Mouse (Mus musculus) lung, embryonic 14.5 days (tissue): ENCODE measurements around the gene Acd. TPM values are rescaled to one million over a fixed set of nuclear protein-coding genes. Genes with fewer than 3 reads are reported as not detected.
A peak's percentile ranks its signal among the peaks of the same experiment; 100 is the strongest.

Experiments
- ATAC-seq: fragments of 200-750 bp; cut with Nextera tagmentation; 2 replicates; pipeline ENCODE4 v1.8.0; 2017; ENCODE audit warnings: mild to moderate bottlenecking, moderate TSS enrichment, moderate library complexity; ENCODE audit not compliant: insufficient read depth
- DNase-seq: peaks from one replicate; pipeline ENCODE4 v3.0.0-alpha.2; 2015
- H3K27ac ChIP-seq: fragments of 300-500 bp; sonication (generic); 2 replicates; pipeline ENCODE4 v1.5.1; 2014; ENCODE audit warnings: low read depth, mild to moderate bottlenecking, moderate library complexity
- H3K27me3 ChIP-seq: fragments of 300-500 bp; sonication (generic); 2 replicates; pipeline ENCODE4 v1.6.1; 2014; ENCODE audit warnings: low read length, control low read depth; ENCODE audit not compliant: insufficient read depth
- H3K36me3 ChIP-seq: fragments of 300-500 bp; sonication (generic); 2 replicates; pipeline ENCODE4 v1.6.1; 2014; ENCODE audit warnings: control low read depth; ENCODE audit not compliant: insufficient read depth
- H3K4me1 ChIP-seq: fragments of 300-500 bp; sonication (generic); 2 replicates; pipeline ENCODE4 v1.6.1; 2014; ENCODE audit warnings: antibody characterized with exemption, control low read depth; ENCODE audit not compliant: insufficient read depth
- H3K4me2 ChIP-seq: fragments of 300-500 bp; sonication (generic); 2 replicates; pipeline ENCODE4 v1.6.1; 2014; ENCODE audit warnings: mild to moderate bottlenecking
- H3K4me3 ChIP-seq: fragments of 300-500 bp; sonication (generic); 2 replicates; pipeline ENCODE4 v1.5.1; 2014; ENCODE audit warnings: low read depth, low read length
- H3K9ac ChIP-seq: fragments of 300-500 bp; sonication (generic); 2 replicates; pipeline ENCODE4 v1.6.1; 2014
- H3K9me3 ChIP-seq: fragments of 300-500 bp; sonication (generic); 2 replicates; pipeline ENCODE4 v1.6.1; 2016; ENCODE audit warnings: low read depth, low read length, control low read depth
- CTCF ChIP-seq: IDR thresholded peaks from 2 replicates; pipeline ENCODE4 v1.5.1; 2016; ENCODE audit warnings: antibody characterized with exemption, low read depth
- WGBS: fragments of 180-500 bp; shearing (Covaris S2); extraction: QIAGEN DNeasy Blood & Tissue Kit; methylation state at CpG from one replicate; pipeline ENCODE4 v1.1.7; 2014; 5-methylcytosine and 5-hydroxymethylcytosine counted together
- polyA plus RNA-seq: library from polyadenylated mRNA; unstranded; fragments of >200 nt; fragmentation: Nextera tagmentation; extraction: Ambion mirVana; gene quantifications from 2 replicates; pipeline ENCODE4 v1.2.1, GENCODE M21; 2014

Gene Acd
- polyA plus RNA-seq, 1 experiment from 2014 or later, result 68.6 TPM

GRCm38 (mm10) chr8:105722861-105723260, 22.0 kb upstream of the Acd start:
- Histone ChIP-seq H3K4me2 (no peak overlapping the region), H3K9me3 (no peaks in the 10 kb centered on the region), H3K27ac (no peak overlapping the region), H3K4me1 (no peaks in the 10 kb centered on the region), H3K4me3 (no peak overlapping the region), H3K36me3 (peaks cover 26% of the 10 kb centered on the region), H3K27me3 (no peaks in the 10 kb centered on the region), H3K9ac (no peak overlapping the region)
- no peak for DNase-seq
- WGBS, result 82% methylated on average over 9 of the region's 9 CpGs
- no peak for TF ChIP-seq CTCF
- ATAC-seq, result no peak

GRCm38 (mm10) chr8:105719637-105720036, 18.7 kb upstream of the Acd start:
- Histone ChIP-seq H3K36me3 (peaks cover 22% of the 10 kb centered on the region), H3K4me2 (no peak overlapping the region), H3K9me3 (no peaks in the 10 kb centered on the region), H3K27ac (no peak overlapping the region), H3K27me3 (no peaks in the 10 kb centered on the region), H3K9ac (no peak overlapping the region), H3K4me3 (no peak overlapping the region), H3K4me1 (no peaks in the 10 kb centered on the region)
- DNase-seq (no peak), ATAC-seq (no peak)
- 76% methylated on average over 4 of the region's 4 CpGs for WGBS
- TF ChIP-seq CTCF, result no peak

- peaks cover 12% of the 10 kb centered on the region for H3K36me3 ChIP-seq
- no peak overlapping the region for H3K9ac ChIP-seq
- WGBS, result 93% methylated on average over 15 of the region's 15 CpGs
- no peak for TF ChIP-seq CTCF
- H3K4me2 ChIP-seq, result no peak overlapping the region
- no peak overlapping the region for H3K4me3 ChIP-seq
- H3K9me3 ChIP-seq, result no peaks in the 10 kb centered on the region
- no peaks in the 10 kb centered on the region for H3K27me3 ChIP-seq
- H3K4me1 ChIP-seq, result no peaks in the 10 kb centered on the region
- ATAC-seq (no peak), DNase-seq (no peak)
- no peak overlapping the region for H3K27ac ChIP-seq
Measured at GRCm38 (mm10) chr8:105716302-105716945, 15.5 kb upstream of the Acd start.

GRCm38 (mm10) chr8:105715042-105715441, 14.1 kb upstream of the Acd start:
- H3K9me3 ChIP-seq, result no peaks in the 10 kb centered on the region
- peak overlapping the region; percentile 54; the same call in 1 of the 2 replicates for H3K27ac ChIP-seq
- ATAC-seq, result no peak
- WGBS, result 57% methylated on average over 6 of the region's 6 CpGs
- H3K4me2 ChIP-seq, result no peak overlapping the region
- H3K36me3 ChIP-seq, result peaks cover 12% of the 10 kb centered on the region
- H3K4me1 ChIP-seq, result no peaks in the 10 kb centered on the region
- no peak for TF ChIP-seq CTCF
- no peaks in the 10 kb centered on the region for H3K27me3 ChIP-seq
- no peak overlapping the region for H3K9ac ChIP-seq
- no peak overlapping the region for H3K4me3 ChIP-seq
- peak; percentile 71 for DNase-seq

- peak; percentile 89 for TF ChIP-seq CTCF
- DNase-seq (peak; percentile 97), ATAC-seq (peak; percentile 53)
- no peaks in the 10 kb centered on the region for H3K4me1 ChIP-seq
- no peak overlapping the region for H3K4me2 ChIP-seq
- no peaks in the 10 kb centered on the region for H3K9me3 ChIP-seq
- no peak overlapping the region for H3K9ac ChIP-seq
- WGBS, result 3% methylated on average over 3 of the region's 3 CpGs
- H3K27me3 ChIP-seq, result no peaks in the 10 kb centered on the region
- H3K4me3 ChIP-seq, result no peak overlapping the region
- H3K36me3 ChIP-seq, result peaks cover 12% of the 10 kb centered on the region
- H3K27ac ChIP-seq, result no peak overlapping the region
Measured at GRCm38 (mm10) chr8:105714139-105714538, 13.2 kb upstream of the Acd start.

GRCm38 (mm10) chr8:105712286-105712685, 11.4 kb upstream of the Acd start:
- 76% methylated on average over 3 of the region's 3 CpGs for WGBS
- Histone ChIP-seq H3K4me1 (peaks cover 1% of the 10 kb centered on the region; the same call in 1 of the 2 replicates), H3K27ac (no peak overlapping the region), H3K4me2 (no peak overlapping the region), H3K4me3 (no peak overlapping the region), H3K27me3 (no peaks in the 10 kb centered on the region), H3K9me3 (no peaks in the 10 kb centered on the region), H3K36me3 (peaks cover 11% of the 10 kb centered on the region), H3K9ac (no peak overlapping the region)
- no peak for ATAC-seq
- TF ChIP-seq CTCF, result no peak
- no peak for DNase-seq

GRCm38 (mm10) chr8:105709317-105709716, 8.4 kb upstream of the Acd start:
- WGBS, result 70% methylated on average over 14 of the region's 14 CpGs
- no peaks in the 10 kb centered on the region for H3K9me3 ChIP-seq
- no peak for ATAC-seq

More at GRCm38 (mm10) chr8:105709317-105709716, 8.4 kb upstream of the Acd start:
- no peak overlapping the region for H3K9ac ChIP-seq
- no peak for TF ChIP-seq CTCF
- peaks cover 2% of the 10 kb centered on the region; the same call in 1 of the 2 replicates for H3K36me3 ChIP-seq
- no peak overlapping the region for H3K27ac ChIP-seq
- no peak overlapping the region for H3K4me2 ChIP-seq
- no peaks in the 10 kb centered on the region for H3K27me3 ChIP-seq
- peaks cover 4% of the 10 kb centered on the region; the same call in 1 of the 2 replicates for H3K4me1 ChIP-seq
- H3K4me3 ChIP-seq, result no peak overlapping the region
- DNase-seq, result no peak
